Mouse (Mus musculus): ENCODE results near the gene Vmn1r218. TPM values are rescaled to one million over a fixed set of nuclear protein-coding genes. Genes with fewer than 3 reads are reported as not detected.

The Vmn1r218 gene
- not detected in 2 replicates for polyA plus RNA-seq (2012; rRNA removed; ENCODE audit: low replicate concordance)

GRCm38 (mm10) chr13:23133099-23133498, at the start of gene Vmn1r218:
Vmn1r218 (plus strand) TSS chr13:23133155.

GRCm38 (mm10) chr13:23118126-23118525, 14.8 kb upstream of the Vmn1r218 start, which contains the start of gene Vmn1r217:
Vmn1r217 (minus strand) TSS chr13:23118226.

GRCm38 (mm10) chr13:23159012-23159411, 26.1 kb downstream of the Vmn1r218 start, which contains the start of gene Vmn1r219:
Vmn1r219 (plus strand) TSS chr13:23159312.

GRCm38 (mm10) chr13:23187875-23188274, 54.9 kb downstream of the Vmn1r218 start, which contains the start of gene Vmn1r220:
Vmn1r220 (minus strand) TSS chr13:23187975.

Other genes with a start within 250 kb of the Vmn1r218 start
- gene Vmn1r212, start 248.9 kb upstream of the Vmn1r218 start, polyA plus RNA-seq (2012; rRNA removed; ENCODE audit: low replicate concordance) = not detected in 2 replicates
- not detected in 2 replicates for gene Vmn1r213, start 125.5 kb upstream of the Vmn1r218 start, polyA plus RNA-seq (2012; rRNA removed; ENCODE audit: low replicate concordance)
- not detected in 2 replicates for gene Vmn1r214, start 102.7 kb upstream of the Vmn1r218 start, polyA plus RNA-seq (2012; rRNA removed; ENCODE audit: low replicate concordance)
- gene Vmn1r215, start 65.1 kb upstream of the Vmn1r218 start, polyA plus RNA-seq (2012; rRNA removed; ENCODE audit: low replicate concordance) = not detected in 2 replicates
- not detected in 2 replicates for gene Vmn1r217, start 14.9 kb upstream of the Vmn1r218 start, polyA plus RNA-seq (2012; rRNA removed; ENCODE audit: low replicate concordance)
- not detected in 2 replicates for gene Vmn1r219, start 26.2 kb downstream of the Vmn1r218 start, polyA plus RNA-seq (2012; rRNA removed; ENCODE audit: low replicate concordance)
- not detected in 2 replicates for gene Vmn1r220, start 54.8 kb downstream of the Vmn1r218 start, polyA plus RNA-seq (2012; rRNA removed; ENCODE audit: low replicate concordance)
- not detected in 2 replicates for gene Vmn1r221, start 81.0 kb downstream of the Vmn1r218 start, polyA plus RNA-seq (2012; rRNA removed; ENCODE audit: low replicate concordance)
- not detected in 2 replicates for gene Vmn1r222, start 102.8 kb downstream of the Vmn1r218 start, polyA plus RNA-seq (2012; rRNA removed; ENCODE audit: low replicate concordance)
- not detected in 2 replicates for gene Vmn1r223, start 114.0 kb downstream of the Vmn1r218 start, polyA plus RNA-seq (2012; rRNA removed; ENCODE audit: low replicate concordance)
- 1.7 and 3.0 TPM in 2 replicates for gene Zfp322a, start 236.1 kb downstream of the Vmn1r218 start, polyA plus RNA-seq (2012; rRNA removed; ENCODE audit: low replicate concordance)

All from subcutaneous adipose tissue, adult 2 months (tissue).